Mouse (Mus musculus) skeletal muscle tissue, adult 2 months (tissue): Measurements from ENCODE around the gene Dynll1.

Experiments used
- DNase-seq: peaks from one replicate; pipeline ENCODE4 v3.0.0-alpha.2; 2012; ENCODE audit warnings: low read depth, low spot score

Dynll1 gene

GRCm38 (mm10) chr5:115300792-115301614 lies at the start of gene Dynll1:
Gene Dynll1, minus strand, starts transcription at chr5:115300999.
- peak; percentile 96 for DNase-seq

GRCm38 (mm10) chr5:115349225-115349555 lies 48.4 kb upstream of the Dynll1 start:
- no peak for DNase-seq

GRCm38 (mm10) chr5:115348546-115349224 lies 47.9 kb upstream of the Dynll1 start, which contains the start of gene Cox6a1:
Gene Cox6a1, minus strand, starts transcription at chr5:115348981.
- peak; percentile 99 for DNase-seq

GRCm38 (mm10) chr5:115347564-115347963 lies 46.8 kb upstream of the Dynll1 start:
- DNase-seq, result peak; percentile 67

- DNase-seq, result no peak
These were observed 40.7 kb upstream of the Dynll1 start for GRCm38 (mm10) chr5:115341314-115342165.

GRCm38 (mm10) chr5:115340577-115341313 lies 39.9 kb upstream of the Dynll1 start, which contains the start of the genes Gatc and Triap1:
Gene Gatc, minus strand, starts transcription at chr5:115341178.
Gene Triap1, plus strand, starts transcription at chr5:115341225.
- peak; percentile 83 for DNase-seq

- no peak for DNase-seq
These were observed 39.2 kb upstream of the Dynll1 start for GRCm38 (mm10) chr5:115340007-115340406.

- DNase-seq, result no peak
These were observed 32.8 kb upstream of the Dynll1 start for GRCm38 (mm10) chr5:115333626-115334025.

GRCm38 (mm10) chr5:115330955-115331354 lies 30.2 kb upstream of the Dynll1 start:
- no peak for DNase-seq

GRCm38 (mm10) chr5:115327610-115328548 lies 27.1 kb upstream of the Dynll1 start:
- no peak for DNase-seq

GRCm38 (mm10) chr5:115326875-115327609 lies 26.2 kb upstream of the Dynll1 start, which contains the start of gene Srsf9:
Gene Srsf9, plus strand, starts transcription at chr5:115327177.
- peak; percentile 92 for DNase-seq

GRCm38 (mm10) chr5:115326256-115326831 lies 25.5 kb upstream of the Dynll1 start:
- DNase-seq, result no peak

GRCm38 (mm10) chr5:115319004-115319940 lies 18.5 kb upstream of the Dynll1 start:
- peak; percentile 62 for DNase-seq

GRCm38 (mm10) chr5:115317645-115318328 lies 17.0 kb upstream of the Dynll1 start:
- no peak for DNase-seq

- no peak for DNase-seq
These were observed 16.3 kb upstream of the Dynll1 start for GRCm38 (mm10) chr5:115316968-115317644.

- no peak for DNase-seq
These were observed 12.8 kb upstream of the Dynll1 start for GRCm38 (mm10) chr5:115313668-115313943.
